Mouse (Mus musculus) heart, postnatal 25 days (tissue): Measurements from ENCODE around the gene Ermp1. TPM values are rescaled to one million over a fixed set of nuclear protein-coding genes. Genes with fewer than 3 reads are reported as not detected.
"Not testable (repeated sequence)": the region's sequence is repeated elsewhere in the genome, so short reads cannot be mapped to it uniquely, and the experiment has no call there.

Experiments used
- DNase-seq: peaks from one replicate; pipeline ENCODE4 v3.0.0; 2022; ENCODE audit warnings: low spot score
- intact Hi-C: fragments of 180-260 bp; cut with DNase I; formaldehyde crosslinking; loops from one replicate; pipeline ENCODE4 v1.15.1; 2025
- total RNA-seq, 2 experiments: library from RNA; stranded (reverse); gene quantifications; 2 replicates each; pipeline ENCODE4 v1.2.3; 2021

The Ermp1 gene
- total RNA-seq, 2 experiments from 2014 or later: 8.8 to 9.4 TPM

DNA sequence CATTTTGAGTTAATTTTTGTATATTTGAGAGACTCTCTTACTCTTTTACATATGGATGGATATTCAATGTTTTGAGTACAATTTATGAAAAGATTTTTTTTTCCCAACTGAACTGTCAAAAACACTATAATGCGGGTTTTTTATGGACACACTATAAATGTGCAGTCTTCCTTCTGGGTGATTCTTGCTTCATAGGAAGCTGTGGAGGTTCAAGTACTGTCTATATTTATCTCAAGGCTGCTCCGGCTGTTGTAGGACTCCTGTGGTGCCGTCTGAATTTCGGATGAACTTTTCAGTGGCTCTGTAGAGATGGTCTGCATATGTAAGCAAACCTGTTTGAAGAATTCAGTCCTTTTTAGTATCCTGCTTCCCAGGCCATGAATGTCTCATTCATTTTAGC lies 40.0 kb downstream of the Ermp1 start:
- intact Hi-C loops: no loop called here
- no peak for DNase-seq

DNA sequence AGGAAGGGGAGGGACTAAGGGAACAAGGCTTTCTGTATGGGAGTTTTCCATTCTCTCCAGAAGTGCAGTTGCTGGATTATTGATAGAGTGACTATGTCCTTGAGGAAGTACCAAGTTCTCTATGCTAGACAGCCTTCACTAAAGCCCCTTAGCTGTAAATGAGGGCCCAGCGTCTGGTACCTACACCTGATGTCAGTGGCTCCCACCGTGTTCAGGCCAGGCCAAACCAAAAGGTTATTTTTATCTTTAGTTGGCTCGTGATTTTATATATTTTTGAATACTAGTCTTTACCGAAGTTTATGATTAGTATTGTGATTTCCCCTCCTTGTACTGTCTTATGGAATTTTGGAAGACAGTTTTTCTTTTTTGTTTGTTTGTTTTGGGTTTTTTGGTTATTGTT lies 40.7 kb downstream of the Ermp1 start:
- intact Hi-C loops: no loop called here

DNA sequence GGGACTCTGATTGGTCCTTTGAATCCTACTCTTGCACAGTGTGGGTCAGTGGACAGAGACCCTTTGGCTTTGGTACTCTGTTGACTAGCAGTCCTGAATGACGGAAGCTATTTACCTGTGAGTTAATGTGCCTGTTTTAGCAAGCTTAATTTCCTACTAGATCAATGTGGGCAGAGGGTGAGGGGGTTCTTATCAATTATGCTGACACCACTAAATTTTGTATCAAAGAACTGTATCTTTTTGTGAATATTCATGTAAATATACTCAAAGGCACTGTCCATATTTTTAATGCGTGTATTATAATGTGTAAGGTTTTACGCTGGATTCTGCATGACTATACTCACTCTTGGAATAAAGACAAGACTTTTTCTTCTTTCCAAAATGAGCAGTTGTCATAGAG lies 43.6 kb downstream of the Ermp1 start:
- intact Hi-C loops: no loop called here
- DNase-seq: no peak

More for the DNA sequence above, 40.7 kb downstream of the Ermp1 start:
- DNase-seq: no peak

DNA sequence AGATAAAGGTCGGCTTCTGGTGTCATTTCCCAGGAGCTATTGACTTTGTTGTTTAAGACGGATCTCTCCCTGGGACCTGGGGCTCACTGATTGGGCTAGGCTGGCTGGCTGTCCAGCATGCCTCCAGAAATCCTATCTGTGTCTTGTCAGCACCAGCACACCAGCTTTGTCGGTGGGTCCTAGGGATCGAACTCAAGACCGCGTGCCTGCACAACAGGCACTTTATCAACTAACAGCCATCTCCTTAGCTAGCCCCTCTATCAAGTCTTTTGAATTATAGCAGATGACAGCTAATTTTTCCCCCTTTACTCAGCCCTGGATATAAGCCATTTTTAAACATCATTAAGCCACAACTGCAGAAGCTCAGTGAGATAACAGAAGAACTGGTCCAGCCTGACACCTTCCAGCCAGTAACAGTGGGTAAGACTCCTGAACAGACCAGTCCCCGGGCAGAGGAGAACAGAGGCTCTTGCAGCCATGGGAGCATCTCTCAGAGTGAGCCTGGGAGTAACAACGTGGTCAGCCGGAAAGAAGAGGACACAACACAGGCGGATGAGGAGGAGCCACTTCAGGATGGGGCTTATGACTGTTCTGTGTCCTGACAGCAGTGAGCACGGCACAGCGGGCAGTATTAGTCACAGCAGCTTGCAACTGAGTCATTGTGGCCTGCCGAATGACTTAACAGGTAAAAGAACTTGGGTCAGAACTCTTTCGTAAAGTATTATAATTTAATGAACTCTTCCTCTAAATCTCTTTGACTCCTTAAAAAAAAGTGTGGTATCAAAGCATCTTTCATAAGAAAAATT lies 44.5 kb downstream of the Ermp1 start:
- DNase-seq: no peak
- intact Hi-C loops: no loop called here

DNA sequence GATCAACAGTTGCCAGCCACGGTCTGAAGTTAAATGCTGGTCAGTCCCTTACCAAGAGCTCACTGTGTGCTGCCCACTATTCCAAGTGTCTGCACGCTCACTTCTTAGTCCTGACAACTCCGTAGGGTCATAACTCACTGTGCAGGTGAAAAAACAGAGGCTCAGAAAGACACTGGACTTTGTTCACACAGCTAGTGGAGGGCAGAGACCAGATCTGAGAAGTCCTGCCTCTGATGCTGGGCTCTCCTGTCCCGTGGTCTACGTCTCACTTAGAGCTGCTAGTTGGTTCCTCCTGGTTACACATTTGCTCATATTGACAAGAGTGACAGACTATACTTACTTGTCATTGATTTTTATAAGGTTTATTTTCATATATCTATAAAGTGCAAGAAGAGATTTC lies 49.2 kb downstream of the Ermp1 start:
- intact Hi-C loops: no loop called here
- DNase-seq: no peak

DNA sequence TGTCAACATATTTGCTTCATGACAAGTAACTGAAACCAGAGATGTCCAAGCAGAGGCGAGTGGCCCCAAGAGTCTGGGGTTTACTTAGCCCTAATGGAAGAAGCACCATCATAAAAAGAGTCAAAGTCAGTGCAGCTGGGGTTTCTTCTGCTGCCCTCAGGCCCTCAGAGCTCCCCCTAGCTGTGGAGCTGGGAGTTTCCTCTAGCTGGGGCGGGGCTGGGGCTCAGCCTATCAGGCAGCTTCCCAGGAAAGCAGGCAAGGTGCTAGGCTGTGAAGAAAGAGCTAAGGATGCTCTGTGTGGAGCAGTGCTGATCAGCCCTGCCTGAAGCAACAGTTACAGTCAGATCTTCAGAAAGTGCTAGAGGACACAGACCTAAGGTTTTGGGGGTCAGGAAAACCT lies 51.2 kb downstream of the Ermp1 start:
- no peak for DNase-seq
- intact Hi-C loops: no loop called here

DNA sequence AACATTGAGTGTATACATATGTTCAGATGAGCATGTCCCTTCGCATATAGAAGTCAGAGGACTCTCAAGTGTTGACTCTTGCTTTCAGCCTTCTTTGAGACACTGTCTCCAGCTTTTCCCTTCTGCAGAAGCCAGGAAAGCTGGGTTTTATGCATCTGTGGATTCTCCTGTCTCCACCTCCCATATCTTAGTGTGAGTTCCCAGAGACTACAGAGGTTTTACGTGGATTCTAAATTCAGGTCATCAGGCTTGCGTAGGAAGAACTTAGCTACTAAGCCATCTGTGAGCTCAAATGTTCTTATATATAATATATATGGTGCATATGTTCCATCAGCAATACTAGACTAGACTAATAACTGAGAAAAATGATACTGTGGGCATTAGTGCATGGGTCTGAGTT lies 51.9 kb downstream of the Ermp1 start:
- no peak for DNase-seq
- intact Hi-C loops: no loop called here

DNA sequence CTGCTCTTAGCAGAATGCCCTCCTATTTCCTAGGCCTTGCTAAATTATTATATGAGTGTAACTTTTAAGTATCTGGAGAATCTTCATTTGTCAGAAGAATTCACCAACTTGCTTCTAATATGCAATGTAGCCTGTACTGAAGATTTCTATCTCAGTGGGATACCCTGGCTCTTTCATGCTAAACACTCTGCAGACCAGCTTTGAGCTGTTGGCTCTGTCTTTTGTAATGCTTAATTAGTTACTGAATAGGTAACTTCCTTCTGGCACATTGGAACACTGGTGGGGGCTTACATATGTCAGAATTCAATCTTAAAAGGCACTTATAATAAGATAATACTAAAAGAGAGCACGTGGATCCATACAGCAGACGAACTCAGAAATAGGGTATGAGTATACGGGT lies 54.4 kb downstream of the Ermp1 start:
- intact Hi-C loops, DNase-seq: not testable (repeated sequence)

DNA sequence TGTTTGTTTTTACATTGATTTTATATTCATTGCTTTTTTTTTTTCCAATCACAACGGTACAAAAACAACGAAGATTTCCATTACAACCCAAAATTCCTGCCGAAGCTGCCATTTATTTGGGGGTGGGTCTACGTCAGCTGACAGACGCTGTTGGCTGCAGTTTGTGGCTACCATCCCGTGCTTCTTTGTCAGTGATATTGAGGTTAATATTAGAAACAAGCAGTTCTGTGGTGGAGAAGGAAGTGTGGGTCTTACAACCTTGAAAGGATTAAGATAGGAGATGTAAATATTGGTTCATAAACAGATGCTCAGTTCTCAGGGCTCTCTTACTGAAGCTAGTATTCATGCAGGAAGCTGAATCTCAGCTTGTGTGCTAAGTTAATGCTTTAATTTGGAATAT lies 64.5 kb downstream of the Ermp1 start:
- intact Hi-C loops: no loop called here

DNA sequence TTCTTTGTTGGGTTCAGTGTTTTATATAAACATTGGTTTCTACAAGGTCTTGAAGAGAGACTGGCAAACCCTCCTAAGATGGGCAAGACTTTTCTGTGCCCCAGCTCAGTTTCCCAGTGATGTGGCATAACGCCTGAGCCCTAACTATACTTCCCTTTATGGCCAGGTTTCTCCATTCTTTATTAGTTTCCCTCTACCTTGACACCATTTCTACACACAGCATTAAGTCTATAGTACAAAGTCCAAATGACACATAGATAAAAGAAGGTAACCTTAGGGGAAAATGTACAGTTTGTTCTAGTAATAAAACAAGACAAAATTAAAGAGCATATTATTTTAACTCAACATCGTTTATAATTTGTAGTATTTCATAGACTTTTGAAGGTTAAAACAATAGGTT lies 65.8 kb downstream of the Ermp1 start:
- intact Hi-C loops: no loop called here
- no peak for DNase-seq

More for the DNA sequence above, 64.5 kb downstream of the Ermp1 start:
- no peak for DNase-seq

DNA sequence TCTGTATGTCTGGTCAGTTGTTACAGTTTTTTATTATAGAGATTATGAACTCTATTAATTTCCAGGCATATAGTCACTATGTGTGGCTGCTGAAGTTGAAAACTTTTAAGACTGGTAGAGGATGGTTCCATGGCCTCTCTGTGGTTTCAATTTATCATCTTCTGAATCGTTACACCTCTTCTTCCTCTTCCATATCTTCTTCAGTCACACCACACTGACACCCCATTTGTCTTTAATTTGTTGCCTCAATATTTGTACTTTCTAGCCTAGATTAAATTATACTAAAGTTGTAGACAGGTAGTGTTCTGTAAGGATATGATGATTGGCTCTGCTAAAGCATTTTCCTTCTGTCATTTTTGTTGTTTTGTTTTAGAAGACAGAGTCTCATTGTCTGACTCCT lies 81.7 kb downstream of the Ermp1 start:
- intact Hi-C loops: loop anchor here (10.0 kb wide), 1 partner anchor 502 kb away; no protein-coding TSS in a partner anchor

DNA sequence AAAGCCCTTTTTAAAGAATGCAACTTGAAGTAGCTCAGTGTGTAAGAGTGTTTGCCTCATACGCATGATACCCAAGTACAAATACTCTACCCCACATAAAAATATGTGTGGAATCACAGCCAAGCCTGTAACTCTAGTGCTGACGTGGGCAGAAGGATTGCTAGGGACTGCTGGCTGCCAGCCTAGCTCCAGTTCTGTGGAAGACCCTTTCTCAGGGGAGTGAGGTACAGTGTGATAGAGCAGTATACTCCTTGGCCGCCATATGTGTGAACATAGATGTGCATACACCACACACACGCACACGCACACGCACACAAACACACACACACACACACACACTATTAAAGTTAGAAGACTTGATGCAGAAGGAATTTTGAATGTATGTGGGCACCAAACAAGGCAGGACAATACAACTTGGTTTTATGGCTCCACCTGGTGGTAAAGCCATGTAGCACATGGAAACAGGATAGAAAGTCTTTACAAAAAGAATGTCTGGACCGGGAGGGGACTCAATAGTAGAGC lies 84.9 kb downstream of the Ermp1 start:
- intact Hi-C loops: loop anchor here (2.0 to 10.0 kb wide), 5 partner anchors 41 to 499 kb away; partner anchors contain the start of gene Ric1
- no peak for DNase-seq

More for the DNA sequence above, 81.7 kb downstream of the Ermp1 start:
- DNase-seq: no peak

DNA sequence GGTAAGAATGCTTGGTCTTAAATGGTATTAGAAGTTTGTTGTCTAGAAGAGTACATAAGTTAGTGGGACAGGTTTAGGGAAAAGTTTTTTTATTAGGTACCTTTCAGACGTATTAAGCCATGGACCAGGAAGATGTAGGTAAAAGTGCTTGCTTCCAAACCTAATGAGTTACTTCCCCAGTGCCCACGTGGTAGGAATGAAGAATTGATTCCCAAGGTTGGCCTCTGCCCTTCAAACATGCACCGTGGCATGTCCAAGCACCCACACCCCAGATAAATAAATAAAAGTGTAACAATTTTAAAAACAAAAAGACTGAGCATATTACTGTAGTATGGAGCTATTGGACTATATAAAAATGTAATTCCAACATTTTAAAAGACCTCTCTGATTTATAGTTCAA lies 85.6 kb downstream of the Ermp1 start:
- intact Hi-C loops: loop anchor here (1.0 to 10.0 kb wide), 6 partner anchors 40 to 498 kb away; partner anchors contain the start of gene Ric1

DNA sequence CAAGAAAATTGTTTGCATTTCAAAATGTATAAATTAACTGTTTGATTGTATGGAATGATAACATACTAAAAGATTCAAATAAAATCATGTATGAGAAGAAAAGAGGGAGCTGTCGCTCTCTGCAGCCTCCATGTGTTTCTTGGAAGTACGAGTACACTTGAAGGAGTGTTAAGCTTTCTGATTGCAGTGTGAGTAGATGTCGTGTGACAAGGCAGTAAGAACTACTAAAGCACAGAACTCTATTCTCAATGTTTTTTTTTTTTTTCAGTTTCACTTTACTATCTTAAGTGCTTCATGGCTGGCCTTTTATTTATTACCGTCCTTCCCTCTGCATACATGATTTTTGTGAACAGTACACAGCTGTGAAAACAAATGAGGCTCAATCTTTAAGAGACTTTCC lies 86.0 kb downstream of the Ermp1 start:
- no peak for DNase-seq
- intact Hi-C loops: loop anchor here (1.0 to 10.0 kb wide), 6 partner anchors 39 to 497 kb away; partner anchors contain the start of gene Ric1

More for the DNA sequence above, 85.6 kb downstream of the Ermp1 start:
- no peak for DNase-seq

Other genes starting within 250 kb of the Ermp1 start
- not detected for gene Pdcd1lg2, start 237.5 kb downstream of the Ermp1 start, total RNA-seq
- 10 to 100 TPM; 20.0 to 23.8 TPM for gene Ric1, start 126.1 kb downstream of the Ermp1 start, total RNA-seq
- 1 to 10 TPM in 1 of 2 experiments, under 1 TPM in 1; 0.57 to 1.0 TPM for gene Mlana, start 49.4 kb upstream of the Ermp1 start, total RNA-seq
- 10 to 100 TPM; 10.1 to 14.7 TPM for gene 9930021J03Rik, start 157.6 kb upstream of the Ermp1 start, total RNA-seq
- gene Ranbp6, start 164.6 kb upstream of the Ermp1 start, total RNA-seq: 10 to 100 TPM; 11.8 to 15.0 TPM